8 mouse cellular contexts compared by ENCODE assay signal in genomic region chr14:54577089-54577982, GRCm38 (mm10). TPM values are rescaled to one million over a fixed set of nuclear protein-coding genes. Genes with fewer than 3 reads are reported as not detected.
DNase-seq lines count a peak whose midpoint lies in the region; ATAC-seq and TF ChIP-seq lines count a peak whose summit lies in the region.

TSS of gene Ajuba (minus strand) at chr14:54577558.

- no peak for TF ChIP-seq CTCF in bone marrow, adult 2 months (IDR thresholded peaks at IDR 0.05; ENCODE audit: control insufficient read depth, insufficient read depth, low read length)
- TF ChIP-seq CTCF in heart, postnatal 0 days (IDR thresholded peaks at IDR 0.05; ENCODE audit: low read depth): no peak

- peaks cover 3% of the 10 kb centered on the region; the same call in 1 of the 2 replicates for H3K4me1 ChIP-seq in bone marrow, adult 2 months (ENCODE audit: control insufficient read depth, insufficient read depth, low read length)
- H3K4me1 ChIP-seq in forebrain, embryonic 14.5 days (ENCODE audit: control insufficient read depth, insufficient read depth, low read length): peaks cover 17% of the 10 kb centered on the region; the same call in 1 of the 2 replicates
- H3K4me1 ChIP-seq in heart, postnatal 0 days (ENCODE audit: control insufficient read depth, insufficient read depth): peaks cover 31% of the 10 kb centered on the region
- peaks cover 25% of the 10 kb centered on the region; the same call in 1 of the 2 replicates for H3K4me1 ChIP-seq in neural tube, embryonic 14.5 days (ENCODE audit: control insufficient read depth, insufficient read depth, low read length)

- under 1% methylated on average over 66 of the region's 66 CpGs for WGBS in bone marrow, adult 2 months
- WGBS in forebrain, embryonic 14.5 days: 1% methylated on average over 66 of the region's 66 CpGs
- under 1% methylated on average over 66 of the region's 66 CpGs for WGBS in heart, postnatal 0 days
- WGBS in neural tube, embryonic 14.5 days: under 1% methylated on average over 66 of the region's 66 CpGs

- peak; percentile 76; the same call in 1 of the 2 replicates for TF ChIP-seq EP300 in heart, postnatal 0 days (IDR thresholded peaks at IDR 0.05; ENCODE audit: low read depth)

- DNase-seq in CD4-positive helper T cell, adult 2 months (ENCODE audit: low read depth, low spot score): peak; percentile 56
- peak; percentile 93 for DNase-seq in forebrain, embryonic 14.5 days (ENCODE audit: low spot score)
- peak; percentile 88 for DNase-seq in heart, postnatal 0 days (ENCODE audit: low spot score)
- peak; percentile 92 to 96 for DNase-seq in kidney, postnatal 25 days
- DNase-seq in lung, adult 18-20 months: peak; percentile 92 to 95
- DNase-seq in thymus, adult 18-20 months: peak; percentile 43 to 44

- no peak within 1 kb of the TSS; the same call in 1 of the 2 replicates for H3K27ac ChIP-seq in bone marrow, adult 2 months (ENCODE audit: control insufficient read depth, insufficient read depth, low read depth, low read length, poor library complexity)
- H3K27ac ChIP-seq in forebrain, embryonic 14.5 days (ENCODE audit: low read depth, low read length): peak within 1 kb of the TSS; percentile 49; the same call in 1 of the 2 replicates
- H3K27ac ChIP-seq in heart, postnatal 0 days (ENCODE audit: low read depth): peak within 1 kb of the TSS; percentile 78
- peak within 1 kb of the TSS; percentile 62 for H3K27ac ChIP-seq in neural tube, embryonic 14.5 days (ENCODE audit: low read depth, low read length)

- peak within 1 kb of the TSS; percentile 58 for H3K4me2 ChIP-seq in forebrain, embryonic 14.5 days (ENCODE audit: low read length)
- peak within 1 kb of the TSS; percentile 88 for H3K4me2 ChIP-seq in heart, postnatal 0 days (ENCODE audit: low read depth, low read length)
- peak within 1 kb of the TSS; percentile 72 for H3K4me2 ChIP-seq in neural tube, embryonic 14.5 days (ENCODE audit: low read depth, low read length)

- no peaks in the 10 kb centered on the region for H3K36me3 ChIP-seq in forebrain, embryonic 14.5 days (ENCODE audit: control insufficient read depth, insufficient read depth, low read length)
- H3K36me3 ChIP-seq in heart, postnatal 0 days (replicated peaks; ENCODE audit: control insufficient read depth, insufficient read depth, low read length): no peaks in the 10 kb centered on the region
- H3K36me3 ChIP-seq in neural tube, embryonic 14.5 days (ENCODE audit: control insufficient read depth, insufficient read depth, low read length): no peaks in the 10 kb centered on the region

- peak; percentile 72 for ATAC-seq in forebrain, embryonic 14.5 days
- peak; percentile 62 for ATAC-seq in heart, postnatal 0 days (ENCODE audit: insufficient read depth, low read depth)
- peak; percentile 53 for ATAC-seq in neural tube, embryonic 14.5 days (ENCODE audit: low read depth)

- 0 out of 2 replicates have a peak, but pooled peaks cover 10% of the 10 kb centered on the region for H3K27me3 ChIP-seq in forebrain, embryonic 14.5 days (replicated peaks; ENCODE audit: control insufficient read depth, insufficient read depth, low read length)
- H3K27me3 ChIP-seq in heart, postnatal 0 days (ENCODE audit: control insufficient read depth, insufficient read depth, low read length): no peaks in the 10 kb centered on the region
- H3K27me3 ChIP-seq in neural tube, embryonic 14.5 days (ENCODE audit: control insufficient read depth, insufficient read depth, low read length): peaks cover 11% of the 10 kb centered on the region

- H3K4me3 ChIP-seq in bone marrow, adult 2 months (replicated peaks; ENCODE audit: control insufficient read depth, low read depth, low read length): peak within 1 kb of the TSS; percentile 67
- H3K4me3 ChIP-seq in forebrain, embryonic 14.5 days (ENCODE audit: low read depth, low read length): peak within 1 kb of the TSS; percentile 65
- H3K4me3 ChIP-seq in heart, postnatal 0 days (ENCODE audit: low read depth, low read length): peak within 1 kb of the TSS; percentile 77
- peak within 1 kb of the TSS; percentile 50 for H3K4me3 ChIP-seq in neural tube, embryonic 14.5 days (ENCODE audit: low read depth, low read length)

- no peak for TF ChIP-seq POLR2A in bone marrow, adult 2 months (IDR thresholded peaks at IDR 0.05; ENCODE audit: borderline replicate concordance, control insufficient read depth, low read depth, low read length)

- H3K9me3 ChIP-seq in forebrain, embryonic 14.5 days (replicated peaks; ENCODE audit: control insufficient read depth, low read length): no peaks in the 10 kb centered on the region
- H3K9me3 ChIP-seq in heart, postnatal 0 days (replicated peaks; ENCODE audit: control insufficient read depth, low read length): no peaks in the 10 kb centered on the region
- H3K9me3 ChIP-seq in neural tube, embryonic 14.5 days (ENCODE audit: control insufficient read depth, low read length): no peaks in the 10 kb centered on the region

- H3K9ac ChIP-seq in forebrain, embryonic 14.5 days (ENCODE audit: low read length): peak within 1 kb of the TSS; percentile 83
- peak within 1 kb of the TSS; percentile 77 for H3K9ac ChIP-seq in heart, postnatal 0 days (replicated peaks; ENCODE audit: low read depth, low read length)
- peak within 1 kb of the TSS; percentile 59 for H3K9ac ChIP-seq in neural tube, embryonic 14.5 days (replicated peaks; ENCODE audit: low read depth, low read length)

RNA-seq across cellular contexts. Expression of gene Ajuba, which starts in this region (rescaled TPM):
- polyA plus RNA-seq in bone marrow, adult 2 months (2011; ENCODE audit: insufficient read depth, insufficient read length, low replicate concordance, missing spikeins): 5.1 TPM in 1 of 2 replicates, not detected in the other
- polyA plus RNA-seq in forebrain, embryonic 14.5 days (2014; fragmentation: Nextera tagmentation; extraction: Ambion mirVana): 3.4 and 4.0 TPM in 2 replicates
- total RNA-seq in heart, postnatal 0 days (2014; rRNA removed; ENCODE audit: low replicate concordance): 24.8 and 32.5 TPM in 2 replicates
- polyA plus RNA-seq in heart, postnatal 0 days (2015; fragmentation: Nextera tagmentation; extraction: Ambion mirVana): 9.9 and 11.3 TPM in 2 replicates
- polyA plus RNA-seq in neural tube, embryonic 14.5 days (2014; fragmentation: Nextera tagmentation; extraction: Ambion mirVana): 2.3 and 5.7 TPM in 2 replicates

Comparison
In these comparisons a context has a peak if more than half of its experiments do, and no peak if none do; other contexts are left out.
1. DNase-seq: peak in every context shown above with its lines; median percentile 94 in kidney, postnatal 25 days; 94 in lung, adult 18-20 months; 93 in forebrain, embryonic 14.5 days; 88 in heart, postnatal 0 days; 56 in CD4-positive helper T cell, adult 2 months; 44 in thymus, adult 18-20 months.